ENCODE assay signal across 24 mouse cellular contexts in the genomic region with DNA sequence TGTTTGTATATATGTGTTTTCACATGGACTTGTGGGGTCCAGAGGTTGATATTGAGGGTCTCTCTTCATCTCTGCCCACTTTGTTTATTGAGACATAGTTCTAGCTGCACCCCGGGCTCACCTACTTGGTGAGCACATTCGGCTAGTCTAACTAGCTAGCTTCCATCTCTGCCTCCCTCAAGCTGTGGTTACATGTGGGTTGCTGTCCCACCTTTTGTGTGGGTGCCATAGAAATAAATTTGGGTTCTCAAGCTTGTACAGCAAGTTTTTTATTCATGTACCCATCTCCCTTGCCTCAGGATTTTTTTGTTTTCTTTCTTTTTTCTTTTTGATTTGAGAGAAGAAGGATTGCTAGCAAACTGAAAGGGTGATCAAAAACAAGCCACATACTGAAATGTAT.
DNase-seq lines count a peak whose midpoint lies in the region; ATAC-seq and TF ChIP-seq lines count a peak whose summit lies in the region.
"Had no signal": no experiment of that assay in that cellular context is flagged by ENCODE, and none has a peak within 500 bp of the region (broad histone marks: within the 10 kb centered on the region; RNA-seq: fewer than 3 reads in every experiment).

No protein-coding gene starts in this region.

- H3K4me3 ChIP-seq in olfactory bulb, adult 2 months (ENCODE audit: insufficient read depth, low read depth, low read length), result no peak overlapping the region
- H3K4me3 ChIP-seq: embryonic facial prominence, embryonic 15.5 days; erythroblast, embryonic 14.5 days; forebrain, embryonic 10.5 days; heart, embryonic 10.5 days; hindbrain, embryonic 12.5 days had no signal

- TF ChIP-seq CTCF in olfactory bulb, adult 2 months (IDR thresholded peaks at IDR 0.05; ENCODE audit: insufficient read depth, low read depth, low read length), result no peak

- no peak for TF ChIP-seq POLR2A in olfactory bulb, adult 2 months (IDR thresholded peaks at IDR 0.05; ENCODE audit: insufficient read depth, low read depth, low read length)

- H3K27ac ChIP-seq in olfactory bulb, adult 2 months (ENCODE audit: insufficient read depth, low read depth, low read length), result peak overlapping the region; percentile 73
- H3K27ac ChIP-seq: embryonic facial prominence, embryonic 15.5 days; forebrain, embryonic 10.5 days; heart, embryonic 10.5 days; hindbrain, embryonic 12.5 days had no signal

- 76% methylated on average over 2 of the region's 2 CpGs for WGBS in olfactory bulb, adult 2 months

- H3K4me1 ChIP-seq in olfactory bulb, adult 2 months (ENCODE audit: control insufficient read depth, insufficient read depth, low read length), result peaks cover 2% of the 10 kb centered on the region; the same call in 1 of the 2 replicates
- H3K4me1 ChIP-seq: embryonic facial prominence, embryonic 15.5 days; forebrain, embryonic 10.5 days; heart, embryonic 10.5 days; hindbrain, embryonic 12.5 days had no signal

- intact Hi-C loops in left cerebral cortex, postnatal 14 days (cut with DNase I), result no loop called here
- intact Hi-C loops in left cerebral cortex, postnatal 10 days (cut with DNase I), result no loop called here

- peak; percentile 24 for DNase-seq in layer of hippocampus, adult 11-12 months (ENCODE audit: low spot score)
- DNase-seq in layer of hippocampus, adult 8-10 months (ENCODE audit: low spot score in 2 of 2), result no peak
- DNase-seq in left cerebral cortex, postnatal 14 days (ENCODE audit: low spot score in 2 of 2), result peak; percentile 8 to 14
- DNase-seq in left cerebral cortex, postnatal 10 days (ENCODE audit: extremely low spot score in 1 of 2, low spot score in 2 of 2), result no peak
- DNase-seq in brain, adult 2 months (ENCODE audit: low read depth, low spot score), result peak; percentile 25
- DNase-seq: adrenal gland, adult 2 months; adrenal gland, postnatal 36 days; cerebellum, adult 11 months; cerebellum, adult 8-10 months; cerebellum, postnatal 14 days; embryo, embryonic 11 days; gastrocnemius, postnatal 10 days; heart, adult 18-20 months; heart, postnatal 10 days; heart, postnatal 4 days had no signal

- no peak for ATAC-seq in megakaryocyte-erythroid progenitor cell, adult 5-6 weeks (replicated peaks; ENCODE audit: low FRiP score, low TSS enrichment, poor library complexity, severe bottlenecking)
- ATAC-seq: forebrain, embryonic 14.5 days; hindbrain, embryonic 16.5 days had no signal

Comparison
In these comparisons a context has a peak if more than half of its experiments do, and no peak if none do; other contexts are left out.
1. DNase-seq: peak in layer of hippocampus, adult 11-12 months (single experiment), left cerebral cortex, postnatal 14 days (2 of 2) and brain, adult 2 months (single experiment); none in layer of hippocampus, adult 8-10 months (0 of 2) and left cerebral cortex, postnatal 10 days (0 of 2).